Mouse (Mus musculus) adrenal gland, postnatal 25 days (tissue): Measurements from ENCODE around the gene Tmed9. TPM values are rescaled to one million over a fixed set of nuclear protein-coding genes. Genes with fewer than 3 reads are reported as not detected.

Experiments
- DNase-seq: peaks from one replicate; pipeline ENCODE4 v3.0.0; 2021; ENCODE audit warnings: mixed read lengths
- long read RNA-seq: library from polyadenylated mRNA; stranded (forward); transcript quantifications from one replicate; pipeline ENCODE4 v2.0.0, GENCODE M21; 2021
- total RNA-seq: library from RNA; stranded (reverse); gene quantifications from 2 replicates; pipeline ENCODE4 v1.2.3, GENCODE M21; 2021

The Tmed9 gene
- 144 and 170 TPM in 2 replicates for total RNA-seq
- long read RNA-seq, transcript Tmed9-201 (5 exons, 1,420 nt) = major isoform, 71 of 107 reads
- long read RNA-seq, partial matches to known transcripts = 4 of 107 reads
- long read RNA-seq, other reads (novel, unspliced or antisense) = 27 of 107 reads

- DNase-seq = no peak
These were observed at the start of gene Tmed9 for GRCm38 (mm10) chr13:55573432-55573831. TSS of gene Tmed9 (plus strand) at chr13:55573732.

DNA sequence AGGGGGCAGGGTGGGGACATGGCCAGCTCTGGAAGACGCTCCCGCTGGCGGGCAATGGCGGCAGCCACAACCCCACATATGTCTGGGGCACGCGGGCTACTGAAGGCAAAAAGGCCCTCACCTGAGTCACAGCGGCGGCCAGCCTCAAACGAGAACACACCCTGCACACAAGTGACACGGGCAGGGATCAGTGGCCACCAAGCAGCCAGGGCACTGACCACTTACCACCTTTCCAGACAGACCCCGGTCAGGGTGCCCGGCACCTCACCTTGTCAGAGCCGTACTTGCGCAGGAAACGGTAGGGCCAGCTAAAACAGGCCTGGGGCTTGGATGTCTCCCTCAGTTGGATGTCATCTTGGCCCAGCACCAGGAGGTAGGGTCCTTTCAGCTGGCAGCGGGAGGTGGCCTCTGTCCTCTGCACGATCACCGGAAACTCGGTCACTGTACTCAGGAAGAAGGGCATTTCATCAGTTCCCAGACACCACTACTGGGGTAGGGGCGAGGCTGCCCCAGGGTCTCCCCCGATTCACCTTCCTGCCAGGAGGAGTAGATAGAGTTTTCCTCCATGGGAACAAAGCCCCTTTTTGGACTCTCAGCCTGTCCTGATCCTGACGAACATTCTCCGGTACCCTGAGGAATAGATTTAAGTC lies 49.5 kb upstream of the Tmed9 start:
- DNase-seq = no peak

GRCm38 (mm10) chr13:55525733-55526553 lies 47.6 kb upstream of the Tmed9 start:
- no peak for DNase-seq

- DNase-seq = no peak
These were observed 46.3 kb upstream of the Tmed9 start for GRCm38 (mm10) chr13:55527212-55527611.

DNA sequence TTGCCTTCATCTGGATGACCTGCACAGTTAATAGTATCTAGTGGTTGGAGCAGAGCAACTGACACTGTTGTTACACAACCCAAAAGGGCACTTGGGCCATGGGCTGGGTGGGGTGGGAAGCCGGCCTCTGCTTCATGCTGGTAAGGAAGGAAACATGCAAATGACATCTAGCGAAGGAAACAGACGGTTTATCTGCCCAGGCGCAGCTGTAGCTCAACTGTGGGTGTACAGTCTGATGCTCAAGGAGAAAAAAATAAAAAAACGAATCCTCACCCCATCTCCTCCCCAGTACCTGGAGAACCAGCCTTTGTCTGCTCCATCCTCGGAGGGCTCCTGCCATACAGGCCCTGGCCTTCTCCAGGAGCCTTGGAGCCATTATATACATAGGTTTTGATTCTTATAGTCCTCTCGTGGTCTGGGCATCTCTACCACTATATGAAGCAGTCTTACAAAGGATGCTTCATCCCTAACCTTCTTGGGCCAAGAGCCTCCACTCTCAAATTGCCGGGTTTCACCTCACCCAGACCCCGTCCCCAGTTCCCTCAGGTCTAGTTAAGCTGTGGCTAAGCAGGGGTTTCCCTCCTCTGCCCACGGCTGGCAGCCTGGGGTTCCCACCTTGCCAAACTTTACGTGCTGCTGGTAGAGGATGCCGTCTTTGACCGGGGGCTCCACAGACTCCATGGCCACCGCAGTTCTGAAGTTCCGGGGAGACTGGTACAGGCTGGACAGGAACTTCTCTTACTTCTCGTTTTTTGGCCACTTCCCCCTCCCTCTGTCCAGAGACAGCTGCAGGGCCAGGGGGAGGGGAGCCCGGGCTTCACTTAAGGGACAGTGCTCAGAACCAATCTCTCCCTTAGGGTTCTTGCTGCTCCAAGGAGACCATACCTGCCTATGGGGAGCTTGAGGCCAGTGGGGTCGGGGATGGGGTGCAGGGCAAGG lies 45.4 kb upstream of the Tmed9 start:
- DNase-seq = no peak

DNA sequence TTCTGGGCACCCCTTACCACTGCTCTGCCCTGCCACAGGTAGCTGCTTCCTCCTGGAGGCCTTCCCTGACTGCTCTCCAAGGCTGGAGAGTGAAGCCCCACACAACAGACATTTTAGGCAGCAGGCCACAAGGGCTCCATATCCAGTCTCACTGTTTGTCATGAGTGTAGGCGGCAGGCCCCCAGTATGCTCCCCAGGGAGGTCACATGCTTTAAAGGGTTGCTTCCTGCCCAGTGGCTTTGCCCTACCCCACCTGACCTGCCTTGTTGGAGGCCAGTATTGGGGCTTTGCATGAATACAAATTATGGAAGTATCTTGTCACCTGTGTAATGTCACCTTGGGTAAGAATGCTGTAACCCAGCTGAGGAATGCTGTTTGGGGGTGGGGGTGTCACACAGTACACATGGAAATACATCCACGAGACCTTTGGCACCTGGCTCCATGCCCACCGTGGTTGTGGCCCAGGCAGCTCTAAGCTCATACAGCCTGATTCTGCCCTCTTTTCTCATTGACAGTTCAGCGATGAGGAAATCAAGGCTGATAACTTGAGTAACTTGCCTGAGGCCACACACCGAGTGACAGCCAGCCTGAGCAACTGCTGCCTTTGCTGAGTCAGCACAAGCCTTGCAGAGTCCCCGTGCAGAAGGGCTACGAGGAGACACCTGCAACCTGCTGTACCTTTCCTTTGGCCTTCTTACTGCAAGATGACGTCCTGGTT lies 44.2 kb upstream of the Tmed9 start, which contains the start of gene Dok3:
Dok3 (minus strand) TSS at position 99 of the 718 bp plus-strand sequence.
- no peak for DNase-seq

DNA sequence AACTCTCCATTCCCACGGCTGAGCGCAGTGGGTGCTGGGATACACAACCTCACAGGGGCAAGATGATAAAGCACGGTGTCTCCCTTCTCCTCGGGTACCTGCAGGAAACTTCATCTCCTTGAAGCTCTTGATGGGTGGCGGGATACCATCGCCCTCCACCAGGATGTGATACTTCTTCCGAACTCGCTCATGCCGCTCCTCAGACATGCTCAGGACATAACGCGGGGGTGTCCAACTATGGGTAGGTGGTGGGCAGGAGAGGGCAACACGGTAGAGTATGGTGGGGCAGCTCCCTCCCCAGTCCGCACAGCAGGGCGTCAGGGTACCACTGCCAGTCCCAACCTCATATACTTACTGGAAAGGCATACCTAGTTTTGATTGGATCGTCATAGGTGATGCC lies 38.3 kb upstream of the Tmed9 start:
- DNase-seq = no peak

DNA sequence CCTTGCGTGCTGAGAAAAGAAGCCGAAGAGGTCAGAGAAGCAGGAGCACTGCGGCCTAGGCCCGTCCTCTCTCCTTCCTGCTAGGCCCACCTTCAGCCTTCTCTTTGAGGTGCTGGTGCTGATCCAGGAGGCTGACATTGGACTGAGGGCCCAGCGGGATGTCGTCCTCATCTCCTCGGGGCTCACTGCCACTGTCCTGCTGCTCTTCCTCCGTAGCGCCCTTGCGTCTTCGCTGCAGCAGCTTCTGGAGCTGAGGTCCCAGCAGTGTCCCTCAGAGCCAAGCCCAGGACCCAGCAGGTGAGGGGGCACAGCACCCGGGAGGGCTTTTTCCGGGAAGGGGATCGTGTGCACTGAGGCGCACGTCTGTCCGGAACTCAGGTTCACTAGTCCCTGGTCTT lies 37.7 kb upstream of the Tmed9 start:
- DNase-seq = no peak

- DNase-seq = peak; percentile 97
These were observed 37.0 kb upstream of the Tmed9 start, which contains the start of gene Ddx41 for GRCm38 (mm10) chr13:55536194-55537175. TSS of gene Ddx41 (minus strand) at chr13:55536658.

DNA sequence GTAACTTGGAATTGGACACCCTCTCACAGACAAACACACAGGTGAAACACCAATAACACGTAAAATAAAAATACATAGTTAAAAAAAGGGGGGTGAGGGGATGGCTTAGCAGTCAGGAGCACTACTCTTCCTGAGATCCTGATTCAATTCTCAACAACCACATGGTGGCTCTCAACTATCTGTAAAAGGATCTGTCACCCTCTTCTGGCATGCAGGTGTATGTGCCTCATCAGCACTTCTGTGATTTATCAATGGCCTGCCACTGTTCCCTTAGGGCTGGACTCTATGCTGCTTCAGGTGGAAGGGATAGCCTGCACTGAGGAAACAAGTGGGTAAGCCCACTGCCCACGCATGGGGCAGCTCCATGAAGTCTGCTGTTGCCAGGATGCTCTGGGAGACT lies 32.6 kb upstream of the Tmed9 start:
- DNase-seq = no peak

- DNase-seq = no peak
These were observed 30.6 kb upstream of the Tmed9 start for GRCm38 (mm10) chr13:55542891-55543290.

- DNase-seq = no peak
These were observed 30.1 kb upstream of the Tmed9 start for GRCm38 (mm10) chr13:55543447-55543846.

- no peak for DNase-seq
These were observed 28.7 kb upstream of the Tmed9 start for GRCm38 (mm10) chr13:55544792-55545191.

DNA sequence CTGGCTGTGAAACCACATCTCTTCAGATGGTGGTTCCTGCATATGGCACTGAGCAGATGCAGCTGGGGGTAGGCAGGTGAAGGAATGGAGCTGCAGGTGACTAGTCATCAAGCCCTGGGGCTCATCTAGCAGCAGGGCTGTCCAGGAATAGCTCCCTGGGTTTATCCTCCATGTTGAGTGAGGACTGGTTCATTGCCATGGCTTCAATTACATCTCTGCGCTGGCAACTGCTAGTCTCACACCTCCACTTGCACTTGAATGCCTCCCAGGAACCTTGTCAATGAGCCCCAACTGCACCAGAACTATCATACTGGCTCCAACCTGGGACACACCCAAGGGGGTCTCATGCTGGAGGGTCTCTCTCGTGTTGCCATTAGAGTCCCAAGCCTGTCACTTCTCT lies 25.6 kb upstream of the Tmed9 start:
- DNase-seq = no peak

GRCm38 (mm10) chr13:55548426-55548825 lies 25.1 kb upstream of the Tmed9 start:
- peak; percentile 52 for DNase-seq

- DNase-seq = no peak
These were observed 24.5 kb upstream of the Tmed9 start for GRCm38 (mm10) chr13:55549061-55549460.

- DNase-seq = no peak
These were observed 17.6 kb upstream of the Tmed9 start for GRCm38 (mm10) chr13:55555921-55556320.

- DNase-seq = no peak
These were observed 16.0 kb upstream of the Tmed9 start for GRCm38 (mm10) chr13:55557499-55557898.

GRCm38 (mm10) chr13:55563266-55563879 lies 10.2 kb upstream of the Tmed9 start:
- no peak for DNase-seq

- no peak for DNase-seq
These were observed 6.5 kb upstream of the Tmed9 start for GRCm38 (mm10) chr13:55567001-55567400.
